Mouse (Mus musculus) ES-E14 (cell line): ENCODE data around the gene Lmtk2. TPM values are rescaled to one million over a fixed set of nuclear protein-coding genes. Genes with fewer than 3 reads are reported as not detected.

Source experiments
- DNase-seq: peaks from one replicate; pipeline ENCODE4 v3.0.0-alpha.2; 2013; ENCODE audit warnings: low read depth, low spot score
- H3K27ac ChIP-seq: 2 replicates; pipeline ENCODE4 v1.5.1; 2012; ENCODE audit warnings: low read depth, mild to moderate bottlenecking, low read length, moderate library complexity, mixed read lengths; ENCODE audit not compliant: poor library complexity, insufficient read depth, severe bottlenecking
- H3K36me3 ChIP-seq: 2 replicates; pipeline ENCODE4 v1.6.1; 2012; ENCODE audit warnings: mild to moderate bottlenecking, low read length, moderate library complexity, mixed read lengths; ENCODE audit not compliant: control insufficient read depth, poor library complexity, insufficient read depth, severe bottlenecking
- H3K4me1 ChIP-seq, 2 experiments: fragments of 150-350 bp in 1 of 2; sonication (generic) in 1 of 2; 2 replicates each; pipeline ENCODE4 v1.6.1; 2012; ENCODE audit warnings: low read length in 2 of 2, mild to moderate bottlenecking in 1 of 2, mixed read lengths in 1 of 2; ENCODE audit not compliant: control insufficient read depth in 2 of 2, insufficient read depth in 2 of 2, poor library complexity in 1 of 2
- H3K4me3 ChIP-seq, 2 experiments: fragments of 150-350 bp in 1 of 2; sonication (generic) in 1 of 2; 2 replicates each; pipeline ENCODE4 v1.5.1; 2012; ENCODE audit warnings: low read length in 2 of 2, low read depth in 1 of 2, mild to moderate bottlenecking in 1 of 2, mixed read lengths in 1 of 2; ENCODE audit not compliant: insufficient read depth in 1 of 2, poor library complexity in 1 of 2, severe bottlenecking in 1 of 2
- H3K9ac ChIP-seq: 2 replicates; pipeline ENCODE4 v1.6.1; 2012; ENCODE audit warnings: low read depth, mild to moderate bottlenecking, low read length, mixed read lengths; ENCODE audit not compliant: poor library complexity, insufficient read depth, severe bottlenecking
- H3K9me3 ChIP-seq: fragments of 150-350 bp; sonication (generic); 2 replicates; pipeline ENCODE4 v1.6.1; 2012; ENCODE audit warnings: low read depth, mild to moderate bottlenecking, low read length; ENCODE audit not compliant: control insufficient read depth, insufficient read depth
- CHD2 ChIP-seq: IDR thresholded peaks from 2 replicates; pipeline ENCODE4 v1.6.1; 2014; ENCODE audit warnings: mild to moderate bottlenecking, low read depth, low read length, inconsistent platforms
- HCFC1 ChIP-seq: IDR thresholded peaks from 2 replicates; pipeline ENCODE4 v1.6.1; 2012; ENCODE audit warnings: low read length, inconsistent platforms, borderline replicate concordance; ENCODE audit not compliant: insufficient read depth
- MAFK ChIP-seq: IDR thresholded peaks from 2 replicates; pipeline ENCODE4 v1.6.1; 2014; ENCODE audit warnings: mild to moderate bottlenecking, low read depth, low read length, inconsistent platforms; ENCODE audit not compliant: insufficient read depth
- ZC3H11A ChIP-seq: IDR thresholded peaks from 2 replicates; pipeline ENCODE4 v1.6.1; 2012; ENCODE audit warnings: low read depth, mild to moderate bottlenecking, inconsistent platforms, low read length, borderline replicate concordance
- ZNF384 ChIP-seq: IDR thresholded peaks from 2 replicates; pipeline ENCODE4 v1.6.1; 2012; ENCODE audit warnings: low read depth, low read length, inconsistent platforms
- in situ Hi-C, 2 experiments: fragments of 600-800 bp; cut with MboI; formaldehyde crosslinking; loops; one replicate each; pipeline ENCODE4 v1.15.1; 2025; ENCODE audit warnings: low sequenced_read_pairs in 2 of 2, inconsistent platforms in 1 of 2; ENCODE audit not compliant: unreplicated experiment in 2 of 2
- total RNA-seq: library from RNA; depleted of rRNA; stranded (reverse); fragments of 300-350 nt; gene quantifications from 2 replicates; pipeline ENCODE4 v1.2.3, GENCODE M21; 2012

Gene Lmtk2
- total RNA-seq, 1 experiment = 61.2 TPM

DNA sequence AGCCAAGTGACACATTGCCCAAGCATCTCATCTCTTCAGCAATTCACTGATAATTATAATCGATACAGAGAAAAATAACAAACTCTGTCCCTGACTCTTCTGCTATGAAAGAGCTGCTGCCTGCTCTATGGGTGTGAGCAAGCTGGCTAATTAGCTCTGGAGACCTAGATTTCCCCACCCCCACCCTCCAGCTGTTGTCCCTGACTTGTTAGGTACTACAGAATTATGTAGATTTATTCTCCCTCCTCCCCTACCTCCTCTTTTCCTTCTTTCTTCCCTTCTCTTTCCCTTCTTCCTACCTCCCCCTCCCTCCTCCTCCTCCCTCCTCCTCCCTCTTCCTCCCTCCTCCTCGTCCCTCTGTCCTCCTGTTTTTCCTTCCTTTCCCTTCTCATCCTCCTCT lies 19.4 kb upstream of the Lmtk2 start:
- in situ Hi-C loops = no loop called here
- no peak overlapping the region for H3K4me3 ChIP-seq
- H3K4me1 ChIP-seq = peaks cover 7 to 15% of the 10 kb centered on the region in 2 experiments; a peak in 3 of 4 replicates
- H3K9ac ChIP-seq = no peak overlapping the region
- DNase-seq = no peak
- H3K27ac ChIP-seq = no peak overlapping the region
- H3K9me3 ChIP-seq = no peaks in the 10 kb centered on the region
- no peaks in the 10 kb centered on the region for H3K36me3 ChIP-seq
- no peak for TF ChIP-seq MAFK
- no peak for TF ChIP-seq ZNF384
- no peak for TF ChIP-seq ZC3H11A
- TF ChIP-seq CHD2 = no peak
- no peak for TF ChIP-seq HCFC1

DNA sequence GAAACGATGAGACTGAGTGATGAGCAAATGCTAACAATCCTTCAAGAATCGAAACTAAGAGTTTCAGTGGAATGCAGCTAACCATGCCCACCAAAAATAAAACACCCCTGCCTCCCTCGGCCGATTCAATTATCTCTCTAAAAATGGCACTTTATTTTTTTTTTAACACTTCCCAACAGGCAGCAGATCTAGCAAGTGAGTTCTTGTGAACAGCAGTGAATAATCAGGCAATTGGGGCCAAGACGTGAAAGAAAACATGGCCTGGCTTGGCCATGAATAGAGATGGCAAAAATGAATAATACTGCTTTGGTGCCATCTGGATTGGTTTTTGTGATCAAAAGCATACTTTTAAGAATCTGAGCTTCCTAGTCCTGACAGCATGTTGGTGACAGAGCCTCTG lies 18.2 kb upstream of the Lmtk2 start:
- Histone ChIP-seq H3K27ac (no peak overlapping the region), H3K9ac (no peak overlapping the region), H3K9me3 (no peaks in the 10 kb centered on the region), H3K4me1 (peaks cover 7 to 21% of the 10 kb centered on the region in 2 experiments; a peak in 3 of 4 replicates), H3K36me3 (no peaks in the 10 kb centered on the region), H3K4me3 (no peak overlapping the region)
- DNase-seq = no peak
- TF ChIP-seq CHD2 = no peak
- no peak for TF ChIP-seq ZNF384
- TF ChIP-seq MAFK = no peak
- TF ChIP-seq HCFC1 = no peak
- no peak for TF ChIP-seq ZC3H11A
- in situ Hi-C loops = no loop called here

DNA sequence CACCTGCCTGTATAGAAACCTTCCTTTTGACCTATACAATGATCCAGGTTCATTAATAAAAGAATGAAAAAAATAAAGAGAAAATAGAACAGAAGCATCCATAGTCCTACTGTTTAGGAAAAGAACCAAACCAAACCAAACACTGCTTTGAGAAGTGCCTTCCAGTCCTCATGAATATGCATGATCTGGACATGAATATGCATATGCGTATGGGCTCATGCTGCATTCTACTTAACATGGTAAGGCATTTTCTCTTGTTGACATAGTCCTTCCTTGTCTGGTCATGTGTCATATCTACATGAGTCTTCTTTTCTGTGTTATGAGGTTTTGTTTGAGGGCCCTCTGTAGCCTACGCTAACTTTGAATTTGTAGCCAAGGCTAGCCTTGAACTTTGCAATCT lies 16.7 kb upstream of the Lmtk2 start:
- Histone ChIP-seq H3K9me3 (no peaks in the 10 kb centered on the region), H3K4me3 (0 out of 4 replicates have a peak overlapping the region, but pooled peaks of 1 of the 2 experiments have one; percentile 41), H3K27ac (peak overlapping the region; percentile 38; the same call in 1 of the 2 replicates), H3K9ac (no peak overlapping the region), H3K4me1 (peaks cover 7 to 24% of the 10 kb centered on the region in 2 experiments; a peak in 3 of 4 replicates), H3K36me3 (no peaks in the 10 kb centered on the region)
- TF ChIP-seq ZC3H11A = no peak
- no peak for DNase-seq
- in situ Hi-C loops = no loop called here

- in situ Hi-C loops = no loop called here
- Histone ChIP-seq H3K4me1 (peaks cover 7 to 24% of the 10 kb centered on the region in 2 experiments; a peak in 3 of 4 replicates), H3K4me3 (peak overlapping the region in 1 of 2 experiments; percentile 41; a peak in 2 of 4 replicates), H3K27ac (peak overlapping the region; percentile 55; the same call in 1 of the 2 replicates), H3K36me3 (no peaks in the 10 kb centered on the region), H3K9ac (no peak overlapping the region), H3K9me3 (no peaks in the 10 kb centered on the region)
- no peak for DNase-seq
- TF ChIP-seq ZC3H11A (no peak), HCFC1 (no peak), MAFK (no peak), CHD2 (no peak), ZNF384 (no peak)
Measured at GRCm38 (mm10) chr5:144084271-144084670, 16.0 kb upstream of the Lmtk2 start.

- no peaks in the 10 kb centered on the region for H3K36me3 ChIP-seq
- no peaks in the 10 kb centered on the region for H3K9me3 ChIP-seq
- TF ChIP-seq ZC3H11A (no peak), HCFC1 (no peak), ZNF384 (no peak), CHD2 (no peak), MAFK (no peak)
- H3K4me1 ChIP-seq = peaks cover 7 to 19% of the 10 kb centered on the region in 2 experiments; a peak in 3 of 4 replicates
- DNase-seq = no peak
- in situ Hi-C loops = no loop called here
- H3K27ac ChIP-seq = peak overlapping the region; percentile 51
- H3K9ac ChIP-seq = no peak overlapping the region
- H3K4me3 ChIP-seq = no peak overlapping the region
Measured at GRCm38 (mm10) chr5:144085696-144086095, 14.5 kb upstream of the Lmtk2 start.
